Mouse (Mus musculus) lung, postnatal 0 days (tissue): ENCODE measurements around the gene Itfg2. TPM values are rescaled to one million over a fixed set of nuclear protein-coding genes. Genes with fewer than 3 reads are reported as not detected.

Source experiments
- ATAC-seq: fragments of 200-750 bp; cut with Nextera tagmentation; 2 replicates; pipeline ENCODE4 v1.8.0; 2017; ENCODE audit warnings: moderate library complexity
- DNase-seq: peaks from one replicate; pipeline ENCODE4 v3.0.0-alpha.2; 2016; ENCODE audit warnings: low spot score
- H3K27ac ChIP-seq: fragments of 300-500 bp; sonication (generic); 2 replicates; pipeline ENCODE4 v1.5.1; 2014; ENCODE audit warnings: antibody characterized with exemption, mild to moderate bottlenecking, low read length, mixed read lengths
- H3K27me3 ChIP-seq: fragments of 300-500 bp; sonication (generic); replicated peaks from 2 replicates; pipeline ENCODE4 v1.6.1; 2014; ENCODE audit warnings: low read length, mixed read lengths; ENCODE audit not compliant: insufficient read depth
- H3K36me3 ChIP-seq: fragments of 300-500 bp; sonication (generic); 2 replicates; pipeline ENCODE4 v1.6.1; 2014; ENCODE audit warnings: low read length, mixed read lengths; ENCODE audit not compliant: insufficient read depth
- H3K4me1 ChIP-seq: fragments of 300-500 bp; sonication (generic); 2 replicates; pipeline ENCODE4 v1.6.1; 2014; ENCODE audit warnings: antibody characterized with exemption, low read depth, low read length, mixed read lengths; ENCODE audit not compliant: insufficient read depth
- H3K4me2 ChIP-seq: fragments of 300-500 bp; sonication (generic); replicated peaks from 2 replicates; pipeline ENCODE4 v1.6.1; 2014; ENCODE audit warnings: low read depth, mild to moderate bottlenecking, low read length, moderate library complexity, mixed read lengths
- H3K4me3 ChIP-seq: fragments of 300-500 bp; sonication (generic); 2 replicates; pipeline ENCODE4 v1.5.1; 2014; ENCODE audit warnings: low read depth, low read length
- H3K9ac ChIP-seq: fragments of 300-500 bp; sonication (generic); replicated peaks from 2 replicates; pipeline ENCODE4 v1.6.1; 2014; ENCODE audit warnings: low read depth, mild to moderate bottlenecking
- H3K9me3 ChIP-seq: fragments of 300-500 bp; sonication (generic); 2 replicates; pipeline ENCODE4 v1.6.1; 2016; ENCODE audit warnings: low read length, mixed read lengths
- CTCF ChIP-seq: IDR thresholded peaks from 2 replicates; pipeline ENCODE4 v1.5.1; 2016; ENCODE audit warnings: antibody characterized with exemption, mild to moderate bottlenecking
- EP300 ChIP-seq: IDR thresholded peaks from 2 replicates; pipeline ENCODE4 v1.6.1; 2016; ENCODE audit warnings: antibody characterized with exemption, mild to moderate bottlenecking, control low read depth
- WGBS: fragments of 180-500 bp; shearing (Covaris S2); extraction: QIAGEN DNeasy Blood & Tissue Kit; methylation state at CpG from one replicate; pipeline ENCODE4 v1.1.7; 2014; 5-methylcytosine and 5-hydroxymethylcytosine counted together
- polyA plus RNA-seq: library from polyadenylated mRNA; unstranded; fragments of >200 nt; fragmentation: Nextera tagmentation; extraction: Ambion mirVana; gene quantifications from 2 replicates; pipeline ENCODE4 v1.2.1, GENCODE M21; 2015

The Itfg2 gene
- 16.4 and 19.8 TPM in 2 replicates for polyA plus RNA-seq

DNA sequence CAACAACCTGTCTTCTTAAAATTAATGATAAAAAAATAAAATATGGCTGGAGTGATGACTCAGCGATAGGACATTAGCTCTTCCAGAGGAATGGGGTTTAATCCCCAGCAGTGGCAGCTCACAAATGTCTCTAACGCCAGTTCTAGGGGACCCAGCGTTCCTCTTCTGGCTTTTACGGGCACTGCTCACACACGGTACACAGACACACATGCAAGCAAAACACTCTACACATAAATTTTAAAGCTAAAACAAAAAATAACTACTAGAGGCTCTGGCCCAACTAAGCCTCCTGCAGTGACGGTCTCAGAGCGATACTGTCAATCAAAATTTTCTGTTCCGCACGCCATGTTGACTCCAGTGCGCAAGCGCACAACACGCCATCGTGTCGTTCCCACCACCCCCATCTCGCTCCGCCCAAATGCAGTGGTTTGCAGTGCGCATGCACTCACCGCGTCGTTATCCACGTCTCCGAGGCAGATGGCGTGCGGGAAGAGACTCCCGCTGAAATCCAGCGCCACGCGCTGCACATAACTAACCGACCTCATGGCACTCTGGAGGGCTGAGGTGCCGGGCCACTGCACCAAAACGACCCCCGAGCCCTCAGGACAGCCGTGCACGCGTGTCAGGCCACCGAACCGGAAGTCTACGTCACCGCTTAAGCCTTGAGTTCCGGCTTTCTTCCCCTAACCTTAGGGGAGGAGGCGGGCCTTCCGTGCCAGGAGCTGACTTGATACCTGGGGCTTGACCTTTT, at the start of gene Itfg2:
Itfg2 (minus strand) TSS at position 663 of the 751 bp plus-strand sequence.
- Histone ChIP-seq H3K4me3 (peak within 1 kb of the TSS; percentile 60), H3K27ac (peak within 1 kb of the TSS; percentile 90), H3K36me3 (0 out of 2 replicates have a peak, but pooled peaks cover 6% of the 10 kb centered on the region), H3K27me3 (no peaks in the 10 kb centered on the region), H3K9me3 (no peaks in the 10 kb centered on the region), H3K4me1 (no peaks in the 10 kb centered on the region), H3K9ac (peak within 1 kb of the TSS; percentile 55), H3K4me2 (peak within 1 kb of the TSS; percentile 59)
- TF ChIP-seq CTCF (no peak), EP300 (no peak)
- peak; percentile 97 for ATAC-seq
- DNase-seq: peak; percentile 99
- under 1% methylated on average over 42 of the region's 42 CpGs for WGBS

- H3K9ac ChIP-seq: no peak overlapping the region
- H3K36me3 ChIP-seq: no peaks in the 10 kb centered on the region
- no peak overlapping the region for H3K4me3 ChIP-seq
- H3K4me1 ChIP-seq: no peaks in the 10 kb centered on the region
- DNase-seq (no peak), ATAC-seq (no peak)
- no peak overlapping the region for H3K4me2 ChIP-seq
- TF ChIP-seq CTCF: no peak
- TF ChIP-seq EP300: no peak
- WGBS: 87% methylated on average over 6 of the region's 6 CpGs
- H3K27ac ChIP-seq: no peak overlapping the region
- no peaks in the 10 kb centered on the region for H3K27me3 ChIP-seq
- H3K9me3 ChIP-seq: no peaks in the 10 kb centered on the region
These were observed 49.4 kb upstream of the Itfg2 start for GRCm38 (mm10) chr6:128474112-128474511.

- Histone ChIP-seq H3K9ac (no peak overlapping the region), H3K9me3 (no peaks in the 10 kb centered on the region), H3K4me3 (no peak overlapping the region), H3K4me1 (no peaks in the 10 kb centered on the region), H3K27ac (no peak overlapping the region), H3K4me2 (no peak overlapping the region), H3K36me3 (no peaks in the 10 kb centered on the region), H3K27me3 (no peaks in the 10 kb centered on the region)
- TF ChIP-seq CTCF (peak; percentile 60), EP300 (no peak)
- ATAC-seq (peak; percentile 50), DNase-seq (peak; percentile 59)
- WGBS: 3% methylated on average over 9 of the region's 12 CpGs
These were observed 44.7 kb upstream of the Itfg2 start for GRCm38 (mm10) chr6:128469451-128469850.

- ATAC-seq: no peak
- TF ChIP-seq CTCF (peak; percentile 39), EP300 (no peak)
- Histone ChIP-seq H3K9ac (no peak overlapping the region), H3K27me3 (no peaks in the 10 kb centered on the region), H3K4me1 (no peaks in the 10 kb centered on the region), H3K4me2 (no peak overlapping the region), H3K36me3 (no peaks in the 10 kb centered on the region), H3K4me3 (no peak overlapping the region), H3K9me3 (no peaks in the 10 kb centered on the region), H3K27ac (no peak overlapping the region)
- WGBS: 46% methylated on average over 2 of the region's 2 CpGs
- peak; percentile 8 for DNase-seq
These were observed 42.6 kb upstream of the Itfg2 start for GRCm38 (mm10) chr6:128467298-128467697.

- Histone ChIP-seq H3K4me1 (no peaks in the 10 kb centered on the region), H3K4me2 (no peak overlapping the region), H3K27ac (no peak overlapping the region), H3K36me3 (no peaks in the 10 kb centered on the region), H3K9ac (no peak overlapping the region), H3K4me3 (no peak overlapping the region), H3K9me3 (no peaks in the 10 kb centered on the region), H3K27me3 (no peaks in the 10 kb centered on the region)
- DNase-seq: no peak
- TF ChIP-seq CTCF: no peak
- ATAC-seq: no peak
- WGBS: 70% methylated on average over 3 of the region's 3 CpGs
These were observed 41.8 kb upstream of the Itfg2 start for GRCm38 (mm10) chr6:128466563-128466962.

- no peak for DNase-seq
- no peak overlapping the region for H3K4me2 ChIP-seq
- H3K4me3 ChIP-seq: no peak overlapping the region
- H3K27me3 ChIP-seq: no peaks in the 10 kb centered on the region
- no peaks in the 10 kb centered on the region for H3K36me3 ChIP-seq
- no peaks in the 10 kb centered on the region for H3K9me3 ChIP-seq
- H3K27ac ChIP-seq: no peak overlapping the region
- no peaks in the 10 kb centered on the region for H3K4me1 ChIP-seq
- no peak overlapping the region for H3K9ac ChIP-seq
- ATAC-seq: no peak
- TF ChIP-seq EP300 (no peak), CTCF (no peak)
- 61% methylated on average over 7 of the region's 7 CpGs for WGBS
These were observed 41.3 kb upstream of the Itfg2 start for GRCm38 (mm10) chr6:128466043-128466442.
